Comparison of ENCODE assay signal across 8 mouse cellular contexts in genomic region chr1:34237211-34237610, GRCm38 (mm10).
DNase-seq lines count a peak whose midpoint lies in the region; ATAC-seq lines count a peak whose summit lies in the region.

No protein-coding gene starts in this region.

- no peak overlapping the region; the same call in 1 of the 2 replicates for H3K9ac ChIP-seq in heart, embryonic 15.5 days
- no peak overlapping the region for H3K9ac ChIP-seq in hindbrain, embryonic 11.5 days (ENCODE audit: low read depth, low read length)

- DNase-seq in heart, adult 18-20 months, result no peak
- peak; percentile 14 for DNase-seq in embryo, embryonic 10 days (ENCODE audit: low spot score)
- DNase-seq in hindbrain, embryonic 11.5 days (ENCODE audit: low spot score), result peak; percentile 35
- peak; percentile 10 for DNase-seq in mesoderm, embryonic 11.5 days (ENCODE audit: low read depth, low spot score)
- DNase-seq in urinary bladder, postnatal 10 days (ENCODE audit: low spot score), result no peak
- DNase-seq in left cerebral cortex, adult 9 months (ENCODE audit: low spot score in 2 of 2), result no peak
- no peak for DNase-seq in testis, postnatal 14 days (ENCODE audit: low spot score)

- H3K9me3 ChIP-seq in heart, embryonic 15.5 days (replicated peaks), result no peaks in the 10 kb centered on the region
- no peaks in the 10 kb centered on the region for H3K9me3 ChIP-seq in hindbrain, embryonic 11.5 days (ENCODE audit: control insufficient read depth, low read length)

- whole genome bisulfite sequencing in heart, embryonic 15.5 days, result 47% methylated on average over 14 of the region's 14 CpGs
- WGBS in hindbrain, embryonic 11.5 days, result 46% methylated on average over 14 of the region's 14 CpGs

- ATAC-seq in heart, embryonic 15.5 days (replicated peaks; ENCODE audit: insufficient number of reproducible peaks, insufficient read depth, low FRiP score, low read depth), result no peak
- ATAC-seq in hindbrain, embryonic 11.5 days (ENCODE audit: low FRiP score), result no peak

- H3K4me3 ChIP-seq in heart, embryonic 15.5 days, result peak overlapping the region; percentile 60
- H3K4me3 ChIP-seq in hindbrain, embryonic 11.5 days (ENCODE audit: low read depth, low read length), result no peak overlapping the region

- no peaks in the 10 kb centered on the region for H3K27me3 ChIP-seq in heart, embryonic 15.5 days
- no peaks in the 10 kb centered on the region for H3K27me3 ChIP-seq in hindbrain, embryonic 11.5 days (ENCODE audit: control insufficient read depth, insufficient read depth, low read length)

- peaks cover 27% of the 10 kb centered on the region for H3K4me1 ChIP-seq in heart, embryonic 15.5 days (replicated peaks)
- H3K4me1 ChIP-seq in hindbrain, embryonic 11.5 days (replicated peaks; ENCODE audit: control insufficient read depth, insufficient read depth, low read length), result peaks cover 6% of the 10 kb centered on the region; the same call in 1 of the 2 replicates

- 0 out of 2 replicates have a peak, but pooled peaks cover 3% of the 10 kb centered on the region for H3K36me3 ChIP-seq in heart, embryonic 15.5 days
- no peaks in the 10 kb centered on the region for H3K36me3 ChIP-seq in hindbrain, embryonic 11.5 days (ENCODE audit: control insufficient read depth, insufficient read depth, low read length)

- H3K27ac ChIP-seq in heart, embryonic 15.5 days, result peak overlapping the region; percentile 59; the same call in 1 of the 2 replicates
- H3K27ac ChIP-seq in hindbrain, embryonic 11.5 days (ENCODE audit: low read depth, low read length), result no peak overlapping the region

- peak overlapping the region; percentile 92 for H3K4me2 ChIP-seq in heart, embryonic 15.5 days
- peak overlapping the region; percentile 68; the same call in 1 of the 2 replicates for H3K4me2 ChIP-seq in hindbrain, embryonic 11.5 days (replicated peaks; ENCODE audit: low read depth, low read length)

Comparison
In these comparisons a context has a peak if more than half of its experiments do, and no peak if none do; other contexts are left out.
1. DNase-seq: peak in embryo, embryonic 10 days (single experiment), hindbrain, embryonic 11.5 days (single experiment) and mesoderm, embryonic 11.5 days (single experiment); none in heart, adult 18-20 months (0 of 2), urinary bladder, postnatal 10 days (single experiment), left cerebral cortex, adult 9 months (0 of 2) and testis, postnatal 14 days (single experiment).